Mouse (Mus musculus): ENCODE results near the gene Glod4. TPM values are rescaled to one million over a fixed set of nuclear protein-coding genes. Genes with fewer than 3 reads are reported as not detected.

Gene Glod4
- 106 and 116 TPM in 2 replicates for polyA plus RNA-seq (2021; fragmentation: Nextera tagmentation)
- long read RNA-seq, experiment 1, transcript Glod4-201 (9 exons, 1,434 nt) = major isoform, 152 of 200 reads
- long read RNA-seq, experiment 1, transcript Glod4-209 (9 exons, 1,445 nt) = minor isoform, 26 of 200 reads
- long read RNA-seq, experiment 1, partial matches to known transcripts = 11 of 200 reads
- long read RNA-seq, experiment 1, other reads (novel, unspliced or antisense) = 11 of 200 reads
- long read RNA-seq, experiment 2, full-length matches to known transcripts = 588 of 619 reads
- long read RNA-seq, experiment 2, partial matches to known transcripts = 7 of 619 reads
- long read RNA-seq, experiment 2, other reads (novel, unspliced or antisense) = 24 of 619 reads

GRCm38 (mm10) chr11:76242901-76243810 is at the start of gene Glod4, which contains the start of gene Mrm3:
TSS of gene Glod4 (minus strand) at chr11:76243725.
TSS of gene Mrm3 (plus strand) at chr11:76243715.

DNA sequence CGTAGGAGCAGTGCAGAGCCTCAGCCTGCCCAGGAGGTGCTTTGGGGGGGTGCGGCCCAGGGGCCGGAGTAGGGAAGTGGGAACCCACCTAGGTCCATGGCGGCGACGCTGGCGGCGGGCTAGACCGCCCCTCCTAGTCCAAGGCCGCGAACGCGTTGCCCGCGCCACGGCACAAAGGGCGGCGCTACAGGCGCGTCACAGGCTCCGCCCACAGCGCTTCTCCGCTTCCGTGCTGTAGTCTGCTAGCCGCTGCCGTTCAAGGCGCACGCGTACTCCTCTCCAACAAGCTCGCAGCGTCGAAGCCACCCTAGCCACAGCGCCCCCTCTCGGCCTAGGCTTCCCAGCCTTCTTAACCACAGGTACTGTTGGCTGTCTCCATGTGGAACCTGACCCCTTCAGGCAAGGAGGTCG is 26.1 kb downstream of the Glod4 start, which contains the start of the genes Dbil5 and Gemin4:
Gene Dbil5, plus strand, starts transcription at position 219 of the 411 bp plus-strand sequence.
Gene Gemin4, minus strand, starts transcription at position 275 of the 411 bp plus-strand sequence.

DNA sequence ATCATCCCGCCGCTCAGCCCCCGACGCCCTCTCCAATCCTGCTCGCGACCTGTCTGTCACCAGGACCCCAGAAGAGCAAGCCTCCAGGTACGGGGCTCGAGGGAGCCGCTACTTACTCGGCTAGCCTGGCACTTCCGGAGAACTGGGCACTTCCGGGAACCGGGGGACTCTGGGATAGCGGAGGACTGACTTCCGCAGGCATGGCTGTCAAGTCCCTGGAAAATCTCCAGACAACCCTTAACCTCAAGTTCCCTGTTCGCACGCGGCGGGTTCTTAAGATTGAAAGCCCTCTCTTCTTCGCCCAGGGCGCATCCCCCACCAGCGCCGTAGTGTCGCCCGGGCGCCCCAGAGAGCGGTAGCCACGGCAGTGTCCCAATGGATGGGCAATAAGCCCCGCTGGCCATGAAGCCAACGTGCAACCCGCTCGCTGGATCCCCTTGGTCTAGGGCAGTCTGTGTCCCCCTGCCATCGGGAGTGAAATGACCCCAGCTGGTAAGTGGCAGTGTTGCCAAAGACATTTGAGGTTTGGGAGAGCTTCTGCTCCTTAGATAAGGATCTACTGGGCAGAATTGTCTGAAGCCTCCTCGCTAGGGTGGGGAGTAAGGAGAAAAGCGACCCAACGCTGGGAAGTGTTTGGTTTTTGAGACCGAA is 63.9 kb downstream of the Glod4 start, which contains the start of the genes Vps53 and Fam57a:
Gene Vps53, minus strand, starts transcription at position 153 of the 651 bp plus-strand sequence.
Gene Fam57a, plus strand, starts transcription at position 177 of the 651 bp plus-strand sequence.

Other genes with a start within 250 kb of the Glod4 start
- gene 1700016K19Rik, start 243.8 kb downstream of the Glod4 start, polyA plus RNA-seq (2021; fragmentation: Nextera tagmentation) = 2.9 and 6.3 TPM in 2 replicates
- 5.3 and 5.8 TPM in 2 replicates for gene Rflnb, start 215.9 kb downstream of the Glod4 start, polyA plus RNA-seq (2021; fragmentation: Nextera tagmentation)
- gene Vps53, start 64.1 kb downstream of the Glod4 start, polyA plus RNA-seq (2021; fragmentation: Nextera tagmentation) = 63.9 and 65.8 TPM in 2 replicates
- 14.4 and 16.0 TPM in 2 replicates for gene Fam57a, start 64.1 kb downstream of the Glod4 start, polyA plus RNA-seq (2021; fragmentation: Nextera tagmentation)
- 1.7 TPM in 2 replicates for gene Dbil5, start 26.1 kb downstream of the Glod4 start, polyA plus RNA-seq (2021; fragmentation: Nextera tagmentation)
- gene Gemin4, start 26.1 kb downstream of the Glod4 start, polyA plus RNA-seq (2021; fragmentation: Nextera tagmentation) = 7.8 and 8.7 TPM in 2 replicates
- 22.5 and 22.8 TPM in 2 replicates for gene Mrm3, start within 50 bp of the Glod4 start, polyA plus RNA-seq (2021; fragmentation: Nextera tagmentation)
- 2.2 and 2.8 TPM in 2 replicates for gene Nxn, start 155.4 kb upstream of the Glod4 start, polyA plus RNA-seq (2021; fragmentation: Nextera tagmentation)
- 34.0 and 35.0 TPM in 2 replicates for gene Timm22, start 163.2 kb upstream of the Glod4 start, polyA plus RNA-seq (2021; fragmentation: Nextera tagmentation)

Data from layer of hippocampus, adult 6 months (tissue).